In genomic region chr12:76004697-76005249, GRCm38 (mm10) we compare ENCODE assay signal across 9 mouse cellular contexts.
DNase-seq lines count a peak whose midpoint lies in the region; ATAC-seq and TF ChIP-seq lines count a peak whose summit lies in the region.
"Had no signal": no experiment of that assay in that cellular context is flagged by ENCODE, and none has a peak within 500 bp of the region (broad histone marks: within the 10 kb centered on the region; RNA-seq: fewer than 3 reads in every experiment).

No protein-coding gene starts in this region.

- peak; percentile 23 to 42 for DNase-seq in B cell, adult 2 months
- peak; percentile 95 for DNase-seq in R1 (ENCODE audit: low read depth, low spot score)
- DNase-seq in gastrocnemius, adult 8-10 months (ENCODE audit: low spot score in 2 of 2) = peak; percentile 23 to 59
- DNase-seq in kidney, postnatal 0 days (ENCODE audit: low spot score) = peak; percentile 58
- peak; percentile 59 for DNase-seq in yolk sac, embryonic 10.5 days (ENCODE audit: low spot score)
- no peak for DNase-seq in left cerebral cortex, adult 18-20 months (ENCODE audit: low spot score in 2 of 2)
- no peak for DNase-seq in cerebellum, postnatal 36 days

- peak; percentile 63 for ATAC-seq in kidney, postnatal 0 days (replicated peaks; ENCODE audit: low FRiP score, low read depth)
- peak; percentile 87 for ATAC-seq in midbrain, embryonic 13.5 days

- H3K4me1 ChIP-seq in kidney, postnatal 0 days (replicated peaks; ENCODE audit: insufficient read depth, low read length) = no peaks in the 10 kb centered on the region
- H3K4me1 ChIP-seq in midbrain, embryonic 13.5 days (replicated peaks) = peaks cover 11% of the 10 kb centered on the region; the same call in 1 of the 2 replicates

- H3K4me2 ChIP-seq in kidney, postnatal 0 days (ENCODE audit: low read length) = no peak overlapping the region
- no peak overlapping the region for H3K4me2 ChIP-seq in midbrain, embryonic 13.5 days (replicated peaks)

- WGBS in kidney, postnatal 0 days = 48% methylated on average over 9 of the region's 9 CpGs
- 38% methylated on average over 9 of the region's 9 CpGs for WGBS in midbrain, embryonic 13.5 days

- H3K4me3 ChIP-seq in kidney, postnatal 0 days (replicated peaks; ENCODE audit: low read depth, low read length) = no peak overlapping the region
- no peak overlapping the region for H3K4me3 ChIP-seq in midbrain, embryonic 13.5 days (replicated peaks)

- H3K9ac ChIP-seq in kidney, postnatal 0 days (ENCODE audit: low read depth, low read length) = no peak overlapping the region
- no peak overlapping the region for H3K9ac ChIP-seq in midbrain, embryonic 13.5 days (replicated peaks)

- TF ChIP-seq CTCF in kidney, postnatal 0 days (IDR thresholded peaks at IDR 0.05; ENCODE audit: low read depth) = no peak

- no peak overlapping the region for H3K27ac ChIP-seq in kidney, postnatal 0 days
- H3K27ac ChIP-seq in midbrain, embryonic 13.5 days = no peak overlapping the region
- H3K27ac ChIP-seq: macrophage had no signal

- peaks cover 38% of the 10 kb centered on the region for H3K36me3 ChIP-seq in kidney, postnatal 0 days (ENCODE audit: insufficient read depth, low read length)
- peaks cover 54% of the 10 kb centered on the region for H3K36me3 ChIP-seq in midbrain, embryonic 13.5 days

- no peaks in the 10 kb centered on the region for H3K9me3 ChIP-seq in kidney, postnatal 0 days (replicated peaks; ENCODE audit: low read length)
- no peaks in the 10 kb centered on the region for H3K9me3 ChIP-seq in midbrain, embryonic 13.5 days

- H3K27me3 ChIP-seq in kidney, postnatal 0 days (ENCODE audit: insufficient read depth, low read length) = no peaks in the 10 kb centered on the region
- no peaks in the 10 kb centered on the region for H3K27me3 ChIP-seq in midbrain, embryonic 13.5 days

Comparison
In these comparisons a context has a peak if more than half of its experiments do, and no peak if none do; other contexts are left out.
1. DNase-seq: peak in B cell, adult 2 months (2 of 2), R1 (single experiment), gastrocnemius, adult 8-10 months (2 of 2), kidney, postnatal 0 days (single experiment) and yolk sac, embryonic 10.5 days (single experiment); none in left cerebral cortex, adult 18-20 months (0 of 2) and cerebellum, postnatal 36 days (0 of 2).